Mouse (Mus musculus) thymus, postnatal 0 days (tissue): Measurements from ENCODE around the gene Cdv3. TPM values are rescaled to one million over a fixed set of nuclear protein-coding genes. Genes with fewer than 3 reads are reported as not detected.

Experiments used
- DNase-seq: peaks from one replicate; pipeline ENCODE4 v3.0.0-alpha.2; 2015; ENCODE audit warnings: low spot score
- polyA plus RNA-seq: library from polyadenylated mRNA; unstranded; fragments of >200 nt; fragmentation: Nextera tagmentation; extraction: Ambion mirVana; gene quantifications from 2 replicates; pipeline ENCODE4 v1.2.1, GENCODE M21; 2015

The Cdv3 gene
- polyA plus RNA-seq, result 129 TPM in 2 replicates

DNA sequence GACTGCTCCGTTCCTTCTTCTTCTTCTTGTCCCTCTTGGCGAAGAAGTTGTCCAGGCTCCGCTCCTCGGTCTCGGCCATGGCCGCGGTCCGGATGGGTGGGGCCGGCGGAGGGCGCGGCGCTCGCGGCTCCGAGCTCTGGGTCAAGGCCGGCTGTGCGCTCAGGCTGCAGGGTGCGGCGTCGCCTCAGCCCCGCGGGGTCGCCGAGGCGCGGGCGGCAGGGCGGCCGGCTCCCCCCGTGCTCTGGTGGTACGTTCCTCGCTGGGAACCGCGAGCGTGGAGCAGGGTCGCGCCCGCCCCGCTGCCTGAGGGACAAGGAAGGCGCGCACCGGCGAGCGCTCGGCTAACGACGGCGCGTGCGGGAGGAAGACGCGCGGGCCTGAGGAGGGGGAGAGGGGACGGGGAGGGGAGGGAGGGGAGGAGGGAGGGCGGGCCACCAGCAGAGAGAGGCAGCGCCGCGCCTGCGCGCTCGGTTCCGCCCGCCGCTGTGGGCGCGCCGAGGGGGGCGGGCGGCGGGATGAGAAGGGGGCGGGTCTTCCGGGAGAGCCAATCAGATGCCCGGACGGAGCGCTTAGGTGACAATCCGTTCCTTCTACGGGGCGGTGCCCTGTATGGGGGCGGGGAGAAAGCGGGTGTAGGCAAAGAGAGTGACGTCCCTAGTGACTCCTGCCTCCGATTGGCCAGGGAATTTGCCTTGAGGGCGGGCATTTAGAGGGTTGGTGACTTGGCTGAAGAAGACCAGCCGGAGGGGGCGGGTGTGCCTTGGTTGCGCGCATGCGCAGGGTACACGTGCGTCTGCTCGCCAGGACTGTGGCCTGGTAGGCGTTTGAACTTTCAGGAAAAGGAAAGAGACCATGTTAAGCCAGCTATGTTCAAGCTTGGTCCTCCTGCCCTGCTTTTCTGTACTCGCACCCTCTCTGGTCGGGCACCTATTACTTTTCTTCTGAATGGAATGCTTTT is at the start of gene Cdv3:
Gene Cdv3, minus strand, starts transcription at position 551 of the 958 bp plus-strand sequence.
- peak; percentile 100 for DNase-seq

DNA sequence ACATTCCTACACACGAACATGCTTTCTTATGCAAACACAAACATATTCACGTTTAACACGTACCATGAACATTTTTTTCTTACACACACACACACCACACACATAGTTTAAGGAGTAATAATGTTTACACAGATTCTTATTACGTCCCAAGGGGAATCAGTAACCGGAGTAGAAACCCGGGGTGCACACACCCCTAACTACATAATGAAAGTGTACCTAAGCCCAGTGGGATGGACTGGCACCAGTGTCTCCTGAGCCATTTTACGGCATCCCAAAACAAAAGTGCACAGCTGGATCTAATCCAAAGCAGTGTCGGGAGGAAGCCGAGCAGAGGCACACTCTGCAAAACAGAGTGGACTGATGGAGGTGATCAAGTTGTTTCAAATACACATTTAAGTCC is 47.8 kb upstream of the Cdv3 start:
- no peak for DNase-seq

DNA sequence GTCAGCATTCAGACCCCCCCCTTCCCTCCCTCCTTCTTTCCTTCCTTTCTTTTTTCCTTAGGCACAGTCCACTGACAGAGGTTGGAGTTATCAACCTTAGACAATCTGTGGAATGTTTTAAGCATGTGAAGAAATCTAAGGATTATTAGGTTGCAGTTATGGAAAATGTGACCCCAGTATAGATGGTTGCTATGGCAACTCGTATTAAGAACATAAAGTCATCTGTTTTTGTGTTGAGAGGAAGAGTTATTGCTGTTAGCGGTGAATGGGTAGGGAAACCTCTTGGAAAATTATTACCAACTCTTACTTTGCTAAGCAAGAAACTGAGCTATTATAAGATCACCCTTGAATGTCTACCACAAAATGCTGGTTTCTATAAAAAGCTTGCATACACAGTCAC is 43.5 kb upstream of the Cdv3 start:
- no peak for DNase-seq

DNA sequence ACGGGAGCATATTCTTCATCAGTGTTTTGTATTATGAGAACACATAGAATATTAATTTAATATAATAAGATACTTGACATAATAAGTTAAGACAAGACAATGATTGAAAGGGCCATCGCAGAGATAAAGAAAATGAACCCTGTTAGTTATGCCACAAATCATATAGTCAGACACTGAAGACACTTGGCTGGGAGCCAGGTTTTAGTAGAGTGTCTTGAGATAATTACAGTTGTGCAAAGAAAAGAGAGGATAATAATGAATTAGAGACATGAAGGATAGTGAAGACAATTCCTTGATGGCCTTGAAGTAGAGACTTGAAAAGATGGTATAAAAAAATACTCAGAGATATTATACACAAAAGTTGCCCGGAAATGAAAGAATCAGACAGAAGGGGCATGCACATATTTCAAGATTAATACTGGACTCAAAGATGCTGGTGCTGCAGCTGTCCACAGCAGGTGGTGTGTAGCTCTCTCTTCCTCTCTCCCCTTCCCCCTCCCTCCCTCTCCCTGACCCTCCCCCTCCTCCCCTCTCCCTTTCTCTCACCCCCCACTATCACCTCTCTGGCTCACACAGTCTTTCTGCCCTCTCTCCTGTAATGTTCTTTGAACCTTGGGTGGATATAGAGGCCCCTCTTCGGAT is 42.6 kb upstream of the Cdv3 start:
- DNase-seq, result no peak

DNA sequence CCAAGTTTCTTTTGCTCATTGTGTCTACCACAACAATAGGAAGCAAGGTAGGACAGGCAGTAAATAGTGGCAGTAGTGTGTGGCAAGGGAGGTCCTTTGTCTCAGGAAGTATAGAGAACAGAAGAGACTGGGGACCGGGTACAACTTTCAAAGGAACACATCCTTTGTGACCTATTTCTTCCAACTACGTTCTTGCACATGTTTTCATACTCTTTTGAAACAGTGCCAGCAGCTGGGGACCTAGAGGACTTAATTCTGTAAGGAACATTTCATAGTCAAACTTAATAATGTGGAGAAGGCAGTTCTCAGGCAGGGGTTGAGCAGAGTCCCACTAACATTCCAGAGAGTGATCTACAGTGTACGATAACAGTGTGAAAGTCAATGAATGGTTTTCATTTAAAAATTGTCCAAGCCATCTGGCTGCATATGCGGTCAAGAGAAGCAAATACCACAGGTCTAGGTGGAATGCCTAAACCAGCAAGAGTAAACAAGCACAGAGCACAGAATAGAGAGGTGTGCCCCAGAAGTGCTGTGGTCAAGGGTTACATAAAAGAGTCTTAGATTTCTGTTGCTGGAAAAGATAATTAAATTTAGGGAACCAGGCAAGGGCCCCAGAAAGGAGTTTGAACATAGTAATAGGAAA is 37.8 kb upstream of the Cdv3 start:
- DNase-seq, result peak; percentile 72

DNA sequence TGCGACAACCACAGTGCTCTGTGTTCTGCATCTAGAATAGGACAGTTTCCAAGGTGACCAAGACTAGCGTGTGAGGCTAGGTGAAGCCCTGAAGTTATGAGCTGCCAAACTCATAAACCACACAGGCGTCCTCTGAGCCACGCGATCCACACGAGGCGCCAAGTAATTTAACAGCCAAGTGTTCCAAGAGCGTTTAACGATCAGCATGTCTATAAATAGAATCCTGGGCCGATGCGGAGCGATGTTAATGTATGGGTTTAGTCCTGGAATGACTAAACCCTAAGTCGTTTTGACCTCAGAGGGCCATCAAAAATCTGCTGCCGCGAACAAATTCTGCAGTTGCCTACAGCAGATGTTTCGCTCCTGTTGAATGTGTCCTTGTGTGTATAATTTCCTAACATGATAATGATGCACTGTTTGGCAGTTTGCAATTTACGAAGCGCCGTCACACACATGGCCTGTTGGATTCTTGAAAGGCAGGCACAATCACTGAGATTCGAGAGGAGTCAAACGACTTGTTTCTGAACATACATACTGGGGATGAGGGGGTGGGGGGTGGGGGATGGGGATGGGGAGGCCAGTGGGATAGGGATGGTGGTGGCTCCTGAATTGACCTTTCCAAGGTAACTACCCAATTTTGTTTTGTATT is 33.0 kb upstream of the Cdv3 start:
- DNase-seq, result no peak

DNA sequence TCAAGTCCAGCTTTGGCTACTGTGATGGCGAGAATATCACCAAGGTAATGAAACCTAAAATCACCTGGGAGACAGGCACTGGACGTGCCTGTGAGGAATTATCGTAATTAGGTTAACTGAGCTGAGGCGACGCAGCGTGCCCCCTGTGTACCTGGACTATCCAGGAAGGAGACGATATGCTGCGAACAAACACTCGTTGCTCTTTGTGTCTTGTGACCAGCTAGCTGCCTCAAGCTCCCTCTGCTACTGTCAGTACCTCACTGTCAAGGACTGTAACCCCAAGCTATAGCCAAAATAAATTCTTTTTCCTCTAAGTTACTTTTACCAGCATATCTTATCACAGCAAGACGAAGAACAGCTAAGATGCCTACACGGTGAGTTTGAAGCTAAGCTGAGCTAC is 27.6 kb upstream of the Cdv3 start:
- no peak for DNase-seq

DNA sequence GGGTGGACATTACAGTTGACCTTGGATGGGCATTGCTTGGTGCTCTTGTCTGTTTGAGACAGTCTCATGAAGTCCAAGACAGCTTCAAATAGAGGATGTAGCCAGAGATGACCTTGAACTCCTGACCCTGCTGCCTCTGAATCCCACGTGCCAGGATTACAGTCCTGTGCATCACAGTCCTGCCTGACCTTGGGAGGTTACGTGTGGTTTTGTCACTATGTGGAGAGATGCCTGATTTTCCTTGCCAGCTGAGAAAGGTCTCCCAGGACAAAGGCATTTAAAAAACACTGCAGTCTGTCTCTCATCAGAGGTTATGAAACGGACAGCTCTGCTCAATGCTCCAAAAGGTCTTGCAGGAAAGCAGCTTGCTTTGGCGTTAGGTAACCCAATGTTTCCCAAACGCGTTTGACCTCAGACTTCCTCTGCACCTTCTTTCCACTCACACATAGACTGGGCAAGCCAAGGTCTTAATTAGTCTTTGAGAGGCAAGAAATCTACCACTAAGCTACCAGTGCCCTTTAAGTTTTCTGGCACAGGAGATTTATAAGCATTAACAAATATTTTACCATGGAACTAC is 26.2 kb upstream of the Cdv3 start:
- no peak for DNase-seq

DNA sequence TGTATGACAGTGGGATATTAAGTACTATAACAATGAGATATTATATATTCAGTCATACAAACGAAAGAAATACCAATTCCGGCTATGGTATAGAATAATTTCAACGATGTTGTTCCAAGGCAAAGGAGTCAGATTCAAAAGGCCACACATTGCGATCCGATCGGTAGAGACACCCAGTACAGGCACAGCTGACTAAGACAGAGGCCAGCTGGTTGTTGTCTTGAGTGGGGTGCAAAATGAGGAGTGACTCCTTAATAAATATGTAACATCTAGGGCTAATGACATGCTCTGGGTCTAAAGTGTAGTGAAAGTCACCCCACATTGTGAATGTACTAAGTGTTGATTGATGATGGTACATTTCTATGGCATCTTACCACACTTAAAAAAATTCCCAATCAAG is 23.6 kb upstream of the Cdv3 start:
- no peak for DNase-seq

DNA sequence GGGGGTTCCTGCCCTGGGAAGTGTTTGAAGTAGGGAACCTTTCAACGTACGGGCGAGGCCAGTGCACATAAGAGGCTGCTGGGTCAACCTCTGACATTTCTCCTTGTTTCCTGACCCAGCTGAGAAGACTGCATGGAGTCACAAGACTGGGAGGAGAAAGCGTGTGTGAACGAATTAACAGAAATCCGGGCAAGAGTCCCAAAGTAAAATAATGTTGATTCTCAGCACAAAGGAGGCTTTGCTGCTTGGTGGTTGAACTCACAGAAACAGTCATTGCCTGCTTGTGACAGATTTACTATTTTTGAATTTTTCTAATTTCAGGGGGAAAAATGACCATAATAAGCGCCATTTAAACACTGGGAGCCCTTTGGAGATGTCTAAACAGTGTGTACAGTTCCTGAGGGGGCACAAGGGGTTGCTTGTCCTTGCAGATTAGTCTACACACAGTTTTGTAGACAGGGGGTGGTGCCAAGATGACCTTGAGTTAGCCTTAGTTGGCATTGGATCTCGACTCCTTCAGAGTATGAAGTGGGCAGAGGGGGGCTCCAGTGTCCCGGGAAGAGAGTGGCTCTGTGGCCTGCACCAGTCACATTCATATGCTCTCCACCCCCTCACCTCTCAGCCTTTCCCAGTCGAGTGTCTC is 21.5 kb upstream of the Cdv3 start:
- DNase-seq, result no peak

DNA sequence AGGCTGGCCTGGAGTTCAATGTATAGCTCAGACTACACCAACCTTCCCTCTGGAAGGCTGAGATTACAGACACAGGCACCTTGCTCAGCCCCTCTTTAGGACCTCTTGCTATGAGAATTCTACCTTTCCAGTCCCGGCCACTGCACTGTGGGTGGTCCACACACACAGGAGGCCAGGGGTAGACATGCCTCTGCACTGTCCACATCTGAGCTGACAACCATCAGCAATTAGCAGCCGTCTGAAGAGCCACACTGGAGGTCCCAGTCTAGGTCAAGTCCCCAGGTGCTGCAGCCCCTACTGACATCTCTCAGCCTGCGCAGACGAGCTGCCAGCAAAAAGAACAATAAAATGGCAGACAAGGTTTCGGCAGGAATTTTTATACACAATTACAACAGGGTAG is 20.9 kb upstream of the Cdv3 start:
- DNase-seq, result no peak

DNA sequence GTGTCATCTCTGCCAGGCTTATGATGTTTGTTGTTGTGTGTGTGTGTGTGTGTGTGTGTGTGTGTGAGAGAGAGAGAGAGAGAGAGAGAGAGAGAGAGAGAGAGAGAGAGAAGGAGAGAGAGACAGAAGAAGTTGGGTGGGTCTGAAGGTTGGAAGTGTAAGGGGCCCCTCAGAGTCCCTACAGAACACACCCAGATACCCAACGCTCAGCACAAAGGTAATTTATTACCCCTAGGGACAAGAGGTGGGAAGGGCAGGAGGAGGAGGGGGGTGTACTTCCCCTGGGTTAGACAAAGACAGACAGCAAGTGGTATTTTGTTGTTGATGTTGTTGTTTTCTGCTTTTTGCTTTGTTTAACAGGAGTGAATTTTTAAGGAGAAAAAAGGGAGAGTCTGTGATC is 20.0 kb upstream of the Cdv3 start:
- no peak for DNase-seq

DNA sequence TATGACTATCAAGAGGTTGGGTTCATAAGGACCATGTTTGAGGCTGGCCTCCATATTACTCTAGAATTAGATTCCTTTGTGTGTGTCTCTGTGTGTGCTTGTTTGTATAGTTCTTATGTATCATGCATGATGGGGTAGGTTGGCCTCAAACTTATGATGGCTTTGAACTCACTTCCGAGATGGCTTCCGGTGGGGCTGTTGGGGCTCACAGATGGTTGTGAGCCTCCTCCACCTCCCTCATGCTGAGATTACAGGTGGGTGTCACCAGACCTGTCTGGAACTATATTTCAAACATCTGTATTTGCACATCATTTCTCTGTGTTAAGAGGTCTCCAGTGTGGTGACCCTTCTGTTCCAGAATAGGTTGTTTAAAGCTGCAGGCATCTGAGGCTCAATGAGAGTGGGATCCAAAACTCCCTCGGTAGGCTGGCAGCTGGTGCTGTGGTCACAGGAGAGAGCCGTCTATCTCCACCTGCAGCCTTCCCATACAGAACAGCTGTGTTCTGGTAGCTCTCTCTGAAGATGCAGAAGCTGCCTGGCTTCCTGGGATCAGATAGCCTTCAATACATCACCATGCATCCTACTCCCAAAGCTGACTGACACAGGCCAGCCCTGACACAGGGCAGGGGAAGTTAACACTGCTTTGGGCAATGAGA is 18.6 kb upstream of the Cdv3 start:
- DNase-seq, result peak; percentile 83

DNA sequence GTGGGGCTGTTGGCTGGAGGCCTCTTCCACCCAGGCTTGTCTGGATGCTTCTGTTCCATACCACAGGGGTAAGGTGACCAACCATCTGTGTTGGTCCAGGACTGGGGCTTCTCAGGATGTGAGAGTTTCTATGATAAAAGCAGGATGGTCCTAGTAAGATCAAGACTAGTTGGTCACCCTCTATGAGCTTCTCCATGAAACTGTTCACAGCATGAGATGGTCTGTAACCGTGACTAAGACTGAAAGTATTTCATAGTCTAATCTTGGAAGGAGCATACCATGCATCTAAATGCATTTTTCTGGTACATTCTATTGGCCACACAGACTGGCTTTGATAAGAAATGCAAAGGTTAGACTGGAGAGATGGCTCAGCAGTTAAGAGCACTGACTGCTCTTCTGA is 17.9 kb upstream of the Cdv3 start:
- DNase-seq, result no peak

DNA sequence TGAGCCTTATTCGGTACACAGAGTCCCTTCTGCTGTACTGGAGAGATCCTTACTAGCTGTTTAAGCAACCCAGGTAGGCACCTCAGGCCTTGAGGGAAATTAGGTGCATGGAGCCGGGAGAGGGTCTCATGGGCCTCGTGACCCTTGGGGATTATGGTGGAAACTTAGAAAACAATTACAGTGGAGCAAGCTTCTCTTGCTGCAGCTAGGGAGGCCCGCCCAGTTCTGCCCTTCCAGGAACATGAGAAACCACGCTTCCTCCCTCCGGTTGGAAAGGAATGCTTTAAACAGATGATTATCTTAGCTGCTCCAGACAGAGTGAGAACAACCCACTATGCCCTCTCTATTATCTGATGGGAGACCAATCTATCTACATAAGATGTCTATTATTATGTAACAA is 17.3 kb upstream of the Cdv3 start:
- no peak for DNase-seq

DNA sequence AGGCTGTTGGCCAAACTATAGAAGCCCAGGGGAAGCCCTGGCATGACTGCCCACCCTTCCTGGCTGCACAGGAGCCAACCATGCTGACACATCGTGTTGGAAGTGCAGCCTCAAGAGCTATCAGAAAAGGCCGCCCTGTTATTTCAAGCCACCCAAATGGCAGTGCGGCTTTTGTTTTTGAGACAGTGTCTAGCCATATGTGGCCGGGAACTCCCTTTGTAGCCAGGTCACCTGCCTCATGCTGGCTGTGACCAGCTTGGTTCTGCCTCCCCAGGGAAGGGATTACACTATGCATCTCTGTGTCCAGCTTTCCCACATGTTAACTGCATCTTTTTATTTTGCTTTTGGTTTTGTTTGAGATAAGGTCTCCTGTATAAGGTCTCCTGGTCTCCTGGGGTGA is 14.9 kb upstream of the Cdv3 start:
- no peak for DNase-seq

DNA sequence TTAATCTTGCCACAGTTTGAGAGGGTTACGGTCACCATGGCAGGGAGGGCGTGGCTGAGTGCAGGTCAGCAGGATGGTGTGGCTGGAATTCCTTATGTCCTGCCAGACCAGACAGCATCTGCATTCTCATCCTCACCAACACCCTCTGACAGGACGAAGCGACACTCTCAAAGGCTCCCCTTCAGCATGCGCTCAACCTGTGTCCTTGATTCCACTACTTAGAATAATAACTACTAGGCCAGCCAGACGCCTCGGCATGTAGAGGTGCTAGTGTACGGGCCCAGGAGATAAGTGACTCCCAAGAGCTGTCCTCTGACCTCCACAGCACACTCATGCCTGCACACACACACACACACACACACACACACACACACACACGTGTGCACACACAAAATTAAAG is 13.6 kb upstream of the Cdv3 start:
- no peak for DNase-seq

DNA sequence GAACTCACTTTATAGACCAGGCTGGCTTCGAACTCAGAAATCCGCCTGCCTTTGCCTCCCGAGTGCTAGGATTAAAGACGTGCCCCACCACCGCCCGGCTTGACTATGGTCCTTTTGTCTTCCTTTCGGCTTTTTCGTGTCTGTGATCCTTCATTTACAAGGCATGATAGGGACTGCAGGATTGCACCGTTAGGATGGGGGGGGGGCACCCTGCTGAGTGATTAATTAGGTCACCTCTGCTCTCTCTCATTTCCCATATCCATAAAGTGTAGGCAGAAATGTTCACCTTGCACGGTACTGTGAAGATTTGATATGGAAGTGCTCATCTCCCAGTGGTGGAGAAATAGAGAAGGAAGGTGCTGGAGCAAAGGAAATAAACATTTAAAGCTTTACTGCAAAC is 13.0 kb upstream of the Cdv3 start:
- no peak for DNase-seq

DNA sequence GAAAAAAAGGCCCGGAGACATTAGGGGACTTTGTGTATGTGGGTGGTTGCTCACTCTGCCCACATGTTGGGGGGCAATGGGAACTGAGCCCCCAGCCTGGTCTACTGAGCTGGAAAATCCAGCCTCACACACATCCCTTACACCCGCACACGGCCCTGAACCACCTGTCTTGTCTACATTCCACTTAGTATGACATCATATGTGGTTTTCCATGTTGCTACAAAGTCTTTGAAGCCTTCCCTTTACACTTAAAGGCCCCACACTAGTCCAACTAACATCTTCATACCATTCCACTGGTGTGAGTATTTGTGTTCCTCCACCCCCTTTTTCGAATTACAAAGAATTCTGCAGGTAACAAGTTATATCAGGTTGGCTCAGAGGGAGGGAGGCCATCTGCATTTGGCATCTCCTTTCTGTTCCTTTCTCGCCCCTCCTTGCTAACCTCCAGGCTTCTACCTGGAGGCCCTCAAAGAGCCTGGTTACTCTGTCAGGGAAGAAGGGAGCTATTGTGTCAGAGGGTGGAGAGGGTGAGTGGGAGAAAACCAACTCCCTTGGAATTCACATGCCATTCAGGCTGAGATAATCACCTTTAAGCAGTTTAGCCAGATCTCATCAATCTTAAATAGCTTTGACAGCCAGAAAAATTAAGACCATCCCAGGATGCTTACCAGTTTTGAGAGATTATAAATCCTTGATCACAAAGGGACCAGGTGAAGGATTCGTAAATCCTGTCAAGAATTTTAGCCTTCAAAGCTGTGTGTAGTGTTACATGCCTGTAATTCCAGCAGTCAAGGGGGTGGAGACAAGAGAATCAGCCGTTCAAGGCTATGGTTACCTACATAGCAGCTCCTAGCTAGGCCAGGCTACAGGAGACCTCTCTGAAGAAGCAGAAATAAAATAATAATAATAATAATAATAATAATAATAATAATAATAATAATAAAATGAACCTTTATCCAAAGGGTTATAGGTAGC is 11.0 kb upstream of the Cdv3 start:
- DNase-seq, result no peak
